Mouse (Mus musculus): ENCODE measurements around the gene Grm2.

DNA sequence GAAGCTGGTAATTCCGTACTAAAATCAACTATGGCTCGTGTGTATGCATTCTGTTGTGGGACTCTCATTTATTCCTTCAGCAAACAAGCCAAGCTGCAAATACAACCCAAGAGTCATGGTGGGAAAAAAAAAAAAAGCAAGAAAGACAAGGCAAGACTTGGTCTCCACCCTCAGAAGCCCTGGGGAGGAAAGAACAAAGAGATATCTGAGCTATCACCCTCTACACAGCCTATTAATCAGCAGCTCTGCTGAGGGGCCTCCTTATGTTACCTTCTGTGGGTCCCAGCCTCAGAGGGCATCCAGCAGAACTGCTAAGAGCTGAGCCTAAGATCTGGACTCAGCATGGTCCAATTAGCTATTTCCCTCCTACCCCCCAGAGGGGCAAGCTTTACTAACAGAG is 18.0 kb upstream of the Grm2 start:
- TF ChIP-seq CTCF (IDR thresholded peaks at IDR 0.05; ENCODE audit: borderline replicate concordance, insufficient read depth, low read depth, low read length) (no peak), POLR2A (IDR thresholded peaks at IDR 0.05; ENCODE audit: borderline replicate concordance, insufficient read depth, low read length) (no peak)
